Mouse (Mus musculus) spleen, postnatal 10 days (tissue): ENCODE measurements around the gene Car5a.
A peak's percentile ranks its signal among the peaks of the same experiment; 100 is the strongest.

Experiments used
- DNase-seq, 2 experiments: peaks; one replicate each; pipeline ENCODE4 v3.0.0; 2021 to 2022; ENCODE audit warnings: low spot score in 2 of 2

The Car5a gene

GRCm38 (mm10) chr8:121906542-121907512 is 37.9 kb downstream of the Car5a start:
- peak in 1 of 2 experiments; percentile 58 for DNase-seq

DNA sequence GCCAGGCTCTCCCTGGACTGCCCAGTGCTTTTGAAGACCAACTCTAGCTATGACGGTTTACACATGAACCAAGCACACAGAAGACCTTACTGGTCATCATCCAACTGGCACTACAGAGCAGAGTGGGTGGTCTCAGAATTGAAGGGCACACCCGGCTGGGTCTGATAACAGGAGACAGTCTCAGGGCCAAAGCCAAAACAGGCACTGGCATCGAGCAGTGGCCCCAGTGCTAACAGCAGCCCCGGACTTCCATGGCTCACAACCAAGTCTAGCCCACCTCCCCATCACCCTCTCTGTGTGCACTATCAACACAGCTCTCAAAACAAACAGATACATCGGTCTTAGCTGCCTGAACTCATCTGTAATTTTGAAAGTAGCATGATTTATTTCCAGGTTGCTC is 38.8 kb downstream of the Car5a start:
- DNase-seq = no peak

DNA sequence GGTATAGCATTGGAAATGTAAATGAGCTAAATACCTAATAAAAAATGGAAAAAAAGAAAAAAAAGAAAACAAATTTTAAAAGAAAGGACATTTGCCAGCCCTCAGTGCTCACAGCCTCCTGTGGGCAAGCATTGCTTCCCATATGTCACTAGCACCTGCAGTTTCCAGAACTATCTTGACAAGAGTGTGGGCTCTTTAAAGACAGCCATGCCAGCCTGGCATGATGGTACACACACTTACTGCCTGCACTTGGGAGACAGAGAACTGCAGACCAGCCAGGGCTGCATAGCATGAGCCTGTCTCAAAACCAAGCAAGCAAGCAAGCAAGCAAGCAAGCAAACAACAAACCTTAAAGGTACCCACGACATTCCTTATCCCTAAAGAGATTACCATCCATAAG is 39.3 kb downstream of the Car5a start:
- no peak for DNase-seq

DNA sequence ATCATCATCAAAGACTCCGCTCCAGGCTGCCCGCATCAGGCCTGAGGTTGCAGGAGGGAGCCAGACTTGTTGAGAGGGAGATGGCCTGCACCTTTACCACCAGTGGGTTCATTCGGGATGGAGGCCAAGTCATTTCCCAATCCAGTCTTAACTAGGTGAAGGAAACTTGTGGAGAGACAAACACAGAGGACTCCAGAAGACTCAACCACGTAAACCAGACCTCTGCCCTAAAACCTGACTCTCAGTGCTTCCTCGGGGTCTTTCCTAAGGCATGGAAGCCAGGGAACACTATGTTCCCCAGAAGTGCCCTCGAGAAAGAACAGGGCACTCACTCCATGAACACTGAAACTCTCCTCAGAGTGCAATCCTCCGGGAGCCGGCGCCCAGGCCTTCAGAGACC is 39.7 kb downstream of the Car5a start:
- DNase-seq = no peak

GRCm38 (mm10) chr8:121903977-121904376 is 40.7 kb downstream of the Car5a start:
- DNase-seq = no peak

DNA sequence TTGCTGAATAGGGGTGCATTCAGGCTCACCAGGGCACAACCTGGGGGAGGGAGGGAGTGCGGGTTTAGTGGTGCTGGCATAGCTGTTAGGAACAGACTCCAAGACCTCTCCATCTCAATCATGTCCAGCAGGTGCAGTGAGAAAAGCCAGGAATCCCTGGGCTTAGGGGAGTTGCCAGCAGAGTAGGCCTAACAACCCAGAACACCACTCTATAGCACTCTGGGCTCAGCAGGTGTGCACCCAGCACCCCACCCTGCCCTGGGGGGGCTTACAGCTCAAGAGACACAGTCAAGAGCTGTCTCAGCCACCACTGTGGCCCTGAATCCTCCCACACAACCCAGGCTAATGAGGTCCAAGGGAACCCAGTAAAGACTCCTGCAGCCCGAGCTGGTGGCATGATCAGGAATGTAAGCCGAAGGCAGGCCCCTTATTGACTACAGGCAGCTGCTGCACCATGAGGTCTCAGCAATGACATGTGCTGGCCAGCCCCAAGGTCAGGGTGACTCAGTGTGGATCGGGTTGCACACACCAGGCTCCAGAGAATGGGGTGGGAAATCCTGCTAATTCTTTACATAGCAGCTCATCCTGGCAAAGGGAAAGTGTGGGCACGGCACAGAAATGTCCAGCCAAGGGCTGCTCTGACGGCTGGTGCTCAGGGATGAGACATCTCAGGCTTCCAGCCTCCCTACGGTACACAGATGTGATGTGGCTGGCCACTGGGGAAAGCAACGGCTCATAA is 43.0 kb downstream of the Car5a start:
- DNase-seq = no peak

GRCm38 (mm10) chr8:121899180-121900044 is 45.3 kb downstream of the Car5a start:
- DNase-seq = peak; percentile 75 to 81

DNA sequence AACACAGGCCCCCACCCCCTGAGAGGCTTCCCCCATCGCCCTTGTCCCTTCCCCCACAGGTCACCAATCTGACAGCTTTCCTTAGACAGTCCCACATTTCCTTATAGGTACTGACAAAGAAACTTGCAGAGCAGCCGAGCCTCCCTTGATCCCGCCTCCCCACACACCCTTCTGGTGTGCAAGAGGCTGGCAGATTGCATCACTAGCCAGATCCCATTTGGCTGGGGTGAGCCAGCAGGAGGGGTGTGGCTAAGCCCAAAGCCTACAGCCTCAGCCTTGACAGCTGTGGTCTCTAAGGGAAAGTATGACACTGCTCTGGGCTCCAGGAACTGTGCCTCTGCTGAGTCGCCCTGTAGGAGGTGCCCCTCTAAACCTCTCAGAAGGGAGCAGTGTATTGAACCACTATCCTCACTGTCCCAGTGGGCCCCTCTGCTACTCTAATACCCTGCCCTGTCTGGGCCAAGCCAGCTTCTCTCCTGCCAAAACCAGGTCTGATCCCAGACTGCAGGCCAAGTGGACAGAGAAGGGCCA is 46.2 kb downstream of the Car5a start:
- DNase-seq = peak; percentile 81 to 88

DNA sequence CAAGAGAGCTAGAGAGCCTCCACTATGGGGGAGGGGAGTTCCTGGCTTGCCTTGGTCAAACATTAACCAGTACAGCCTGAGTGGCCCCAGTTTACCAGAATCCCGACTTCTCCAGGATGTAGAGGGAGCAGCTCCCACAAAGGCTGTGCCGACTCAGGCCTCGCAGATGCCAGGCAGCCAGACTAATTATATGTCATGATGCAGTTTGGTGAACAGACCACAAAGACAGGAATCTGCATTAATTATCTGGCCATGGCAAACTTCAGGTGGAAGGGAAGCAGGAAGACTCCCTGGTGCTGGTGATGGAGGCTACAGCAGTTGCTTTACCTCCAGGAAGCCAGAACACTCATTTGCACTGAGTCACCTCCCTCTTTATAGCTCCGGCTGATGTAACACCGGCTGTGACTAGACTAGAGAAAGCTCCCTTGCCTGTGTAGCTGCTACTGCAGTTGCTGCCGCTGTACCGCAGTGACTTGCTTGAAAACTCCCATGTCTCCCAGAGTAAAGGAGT is 46.8 kb downstream of the Car5a start:
- no peak for DNase-seq

GRCm38 (mm10) chr8:121897205-121897604 is 47.5 kb downstream of the Car5a start:
- DNase-seq = no peak

DNA sequence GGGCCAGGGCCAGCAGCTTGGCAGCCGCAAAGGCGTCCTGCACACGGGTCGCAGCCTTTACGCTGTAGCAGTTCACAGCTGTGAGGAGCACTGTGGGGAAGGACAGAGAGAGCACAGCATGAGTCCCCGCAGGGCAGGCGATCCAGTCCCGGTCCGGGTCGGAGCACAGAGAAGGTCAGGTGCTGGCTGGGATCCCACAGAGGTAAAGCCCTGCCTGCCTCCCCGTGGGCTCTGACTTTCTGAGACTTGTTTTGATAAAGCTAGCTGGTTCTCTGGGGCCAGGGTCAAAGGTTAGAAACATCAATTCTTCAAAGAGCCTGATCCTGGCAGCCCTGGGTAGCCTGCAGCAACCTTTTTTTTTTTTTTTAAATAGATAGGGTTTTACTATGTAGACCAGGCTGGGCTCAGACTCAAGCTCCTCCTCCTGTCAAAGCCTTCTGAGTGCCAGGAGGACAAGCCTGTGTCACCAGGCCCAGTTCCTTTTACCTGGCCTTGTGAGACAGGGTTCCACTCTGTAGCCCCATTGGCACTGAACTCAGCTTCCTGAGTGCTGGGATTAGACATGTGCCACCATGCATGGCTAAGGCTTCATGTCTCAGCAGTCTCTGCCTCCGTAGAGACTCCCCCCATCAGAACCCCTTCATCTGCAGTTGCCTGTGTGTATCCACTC is 48.1 kb downstream of the Car5a start:
- DNase-seq = no peak

GRCm38 (mm10) chr8:121895910-121896309 is 48.8 kb downstream of the Car5a start:
- DNase-seq = no peak

GRCm38 (mm10) chr8:121892875-121893274 is 51.8 kb downstream of the Car5a start:
- no peak for DNase-seq

- DNase-seq = no peak
Measured at GRCm38 (mm10) chr8:121889810-121890785, 54.6 kb downstream of the Car5a start.

- DNase-seq = no peak
Measured at GRCm38 (mm10) chr8:121889317-121889716, 55.4 kb downstream of the Car5a start.

DNA sequence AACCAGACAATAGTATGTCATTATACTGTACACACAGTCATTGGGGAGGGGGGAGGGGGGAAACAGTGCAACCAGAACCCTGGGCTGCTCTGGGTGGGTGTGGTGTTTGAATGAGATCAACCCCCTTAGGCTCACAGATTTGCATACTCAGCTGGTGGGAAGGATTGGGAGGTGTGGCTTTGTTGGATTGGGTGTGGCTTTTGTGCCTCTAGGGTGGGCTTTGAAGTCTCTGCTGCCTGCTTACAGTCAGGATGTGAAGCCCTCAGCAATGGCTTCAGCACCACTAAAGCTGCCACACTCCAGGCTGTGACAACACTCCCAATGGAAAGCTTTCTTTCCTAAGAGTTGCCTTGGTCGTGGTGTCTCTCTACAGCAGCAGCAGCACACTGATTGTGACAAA is 57.2 kb downstream of the Car5a start:
- no peak for DNase-seq

- no peak for DNase-seq
Measured at GRCm38 (mm10) chr8:121885433-121885832, 59.3 kb downstream of the Car5a start.

DNA sequence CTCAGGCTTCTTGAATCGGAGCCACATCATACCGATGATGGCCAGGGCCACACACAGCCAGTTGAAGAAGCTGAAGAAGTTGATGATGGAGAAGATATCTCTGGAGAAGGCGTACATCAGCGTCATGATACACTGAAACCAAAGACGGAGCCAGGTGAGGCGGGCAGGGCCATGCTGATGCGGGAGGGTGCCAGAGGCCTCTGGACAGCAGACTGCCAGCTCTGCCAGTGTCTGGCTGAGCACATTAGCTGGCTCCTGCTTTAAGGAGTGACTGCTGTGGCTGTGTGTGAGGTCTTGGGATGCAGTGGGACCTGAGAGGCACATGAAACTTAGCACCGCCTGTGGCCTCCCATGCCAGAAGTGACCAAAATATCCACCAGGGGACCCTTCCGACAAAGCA is 59.7 kb downstream of the Car5a start:
- no peak for DNase-seq

- DNase-seq = no peak
Measured at GRCm38 (mm10) chr8:121884181-121884580, 60.5 kb downstream of the Car5a start.

- DNase-seq = no peak
Measured at GRCm38 (mm10) chr8:121881921-121882320, 62.8 kb downstream of the Car5a start.
